Mouse (Mus musculus): Measurements from ENCODE around the gene Tanc2.
A peak's percentile ranks its signal among the peaks of the same experiment; 100 is the strongest.

Gene Tanc2

DNA sequence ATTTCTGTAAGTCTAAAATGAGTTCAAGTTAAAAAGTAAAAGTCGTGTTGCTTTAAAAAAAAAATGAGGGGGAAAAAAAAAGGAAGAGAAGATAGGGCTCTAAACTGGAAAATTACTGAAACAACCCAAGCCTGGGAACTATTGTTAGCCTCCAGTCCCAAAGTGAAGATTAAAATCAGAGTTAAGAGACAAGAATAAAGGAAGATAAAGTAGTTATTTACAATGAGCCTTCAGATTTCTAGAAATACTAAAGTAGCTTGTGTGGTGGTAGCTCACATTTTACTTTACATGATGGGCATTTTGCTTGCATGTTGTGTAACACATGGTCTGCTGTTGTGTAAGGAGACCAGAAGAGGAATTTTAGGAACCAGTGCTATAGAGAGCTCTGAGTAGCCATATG, 256.1 kb downstream of the Tanc2 start:
- DNase-seq = no peak

DNA sequence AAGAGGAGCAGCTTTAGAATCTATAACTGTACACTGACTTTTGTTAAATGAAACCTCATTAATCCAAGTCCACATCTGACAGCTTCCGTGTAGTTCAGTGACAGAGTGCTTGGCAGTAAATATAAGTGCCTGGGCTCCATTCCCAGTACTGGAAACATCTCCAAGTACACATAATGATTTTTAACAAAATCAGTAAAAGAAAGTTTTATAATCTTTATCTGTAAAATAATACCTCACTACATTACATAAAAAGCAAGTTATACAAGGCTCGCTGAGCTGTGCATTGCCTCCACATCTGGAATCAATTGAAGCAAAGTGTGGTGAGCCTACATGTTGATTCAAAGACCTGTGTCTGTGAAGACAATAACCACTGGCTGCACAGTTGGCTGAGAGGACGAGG, 265.7 kb downstream of the Tanc2 start:
- DNase-seq = peak; percentile 41

DNA sequence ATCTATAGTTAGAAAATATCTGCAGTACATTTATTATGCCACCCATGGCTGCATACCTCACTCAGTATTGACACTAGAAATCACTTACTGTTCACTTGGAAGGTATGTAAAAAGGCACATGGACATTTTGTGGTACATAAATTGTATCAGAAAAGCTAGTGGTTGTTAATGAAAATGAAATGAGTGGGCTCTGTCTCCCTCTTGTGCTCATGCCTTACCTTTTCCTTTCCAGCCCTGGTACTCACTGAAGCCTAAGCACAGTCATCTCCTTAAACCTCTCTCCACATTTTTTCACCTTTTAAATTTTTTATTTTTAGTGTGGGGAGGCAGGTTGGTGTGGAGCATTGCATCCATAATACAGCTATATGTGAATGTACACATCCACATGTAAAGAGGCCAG, 268.3 kb downstream of the Tanc2 start:
- no peak for DNase-seq

DNA sequence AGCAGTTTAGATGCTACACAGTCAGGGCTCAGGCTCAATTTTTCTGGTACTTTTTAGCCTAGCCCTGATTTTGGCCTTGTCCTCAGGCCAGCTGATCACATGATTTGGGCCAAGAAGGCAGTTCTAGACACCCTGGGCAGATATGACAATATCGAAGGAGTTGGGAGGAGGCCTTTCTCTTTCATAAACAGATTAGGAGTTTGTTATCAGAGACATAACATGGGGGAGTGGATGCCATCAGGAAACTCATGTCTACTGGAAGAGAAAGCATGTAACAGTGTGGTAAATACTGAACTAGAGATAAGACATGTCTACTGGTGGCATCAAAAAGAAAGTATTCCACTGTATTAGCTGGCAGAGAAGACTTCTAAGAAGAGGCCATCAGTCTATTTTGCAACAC, 295.8 kb downstream of the Tanc2 start:
- DNase-seq = no peak

DNA sequence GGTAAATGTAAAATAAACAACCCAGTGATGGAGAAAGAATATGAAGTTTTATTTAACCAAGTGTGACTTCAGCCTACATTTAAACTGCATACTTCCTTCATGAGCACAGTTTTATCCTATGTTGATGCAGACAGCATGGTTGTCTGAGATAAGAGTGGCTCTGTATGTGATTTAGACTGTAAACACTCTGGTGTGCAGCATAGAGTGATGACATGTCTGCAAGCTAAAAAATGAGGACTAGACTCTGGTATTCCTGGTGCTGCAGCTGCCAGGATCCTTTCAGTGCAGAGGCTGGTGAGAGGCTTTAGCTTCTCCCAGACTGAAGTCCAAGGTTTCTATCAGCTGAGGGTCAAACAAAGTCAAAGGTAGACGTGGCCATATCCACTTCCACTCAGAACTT, 297.5 kb downstream of the Tanc2 start:
- no peak for DNase-seq

DNA sequence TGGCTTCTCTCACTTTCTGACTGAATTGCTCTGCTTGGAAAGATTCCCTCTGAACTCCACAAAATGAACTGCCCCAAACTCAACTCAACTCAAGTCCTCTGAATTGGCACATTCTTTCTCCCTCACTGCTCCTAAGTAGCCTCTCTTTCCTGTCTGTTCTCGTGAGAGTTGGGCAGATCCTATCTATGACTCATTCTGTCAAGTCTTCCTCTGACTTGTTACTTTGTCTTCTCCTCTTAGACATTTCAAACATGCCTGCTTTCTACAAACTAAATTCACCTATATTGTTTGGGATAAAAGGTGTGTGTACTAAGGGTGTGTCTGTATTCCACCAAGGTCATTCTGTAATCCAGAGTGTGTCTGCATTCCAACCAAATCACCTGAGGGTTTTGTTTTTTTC, 309.4 kb downstream of the Tanc2 start:
- no peak for DNase-seq

DNA sequence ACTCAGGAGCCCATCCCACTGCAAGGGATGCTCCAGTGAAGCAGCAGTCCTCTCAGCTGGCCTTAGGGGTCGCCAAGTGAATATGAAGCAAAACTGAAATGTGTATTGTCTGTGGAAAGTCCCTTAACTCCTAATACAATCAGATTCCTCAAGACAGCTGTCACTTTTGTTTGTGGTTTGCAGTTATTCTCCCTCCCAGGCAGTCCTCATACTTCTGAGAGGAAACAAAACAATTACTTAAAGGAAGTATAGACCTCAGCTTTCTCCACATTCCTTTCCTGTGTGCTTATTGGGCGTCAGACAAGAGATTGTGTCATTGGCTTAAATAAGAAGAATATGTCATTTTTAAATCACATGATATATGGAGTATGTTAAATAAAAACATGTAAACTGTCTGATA, 311.7 kb downstream of the Tanc2 start:
- no peak for DNase-seq

DNA sequence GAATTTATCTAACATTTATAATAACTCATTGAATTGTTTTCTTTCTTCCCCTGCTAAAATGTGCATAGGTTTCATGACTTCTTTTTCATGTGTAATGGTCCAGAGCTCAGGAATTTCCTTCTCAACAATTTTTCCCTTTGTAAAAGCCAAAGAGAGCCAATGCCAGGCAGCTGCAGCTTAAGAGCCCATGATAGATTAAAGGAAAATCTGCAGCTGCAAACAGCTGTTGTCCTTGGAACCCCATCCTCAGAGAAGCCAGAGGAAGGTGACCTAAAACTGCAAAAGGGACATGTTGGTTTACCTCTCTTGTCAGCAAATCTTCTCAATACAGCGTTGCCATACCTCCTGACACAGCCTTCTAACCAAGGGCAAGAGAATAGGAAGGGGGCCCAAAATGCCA, 313.2 kb downstream of the Tanc2 start:
- DNase-seq = no peak

DNA sequence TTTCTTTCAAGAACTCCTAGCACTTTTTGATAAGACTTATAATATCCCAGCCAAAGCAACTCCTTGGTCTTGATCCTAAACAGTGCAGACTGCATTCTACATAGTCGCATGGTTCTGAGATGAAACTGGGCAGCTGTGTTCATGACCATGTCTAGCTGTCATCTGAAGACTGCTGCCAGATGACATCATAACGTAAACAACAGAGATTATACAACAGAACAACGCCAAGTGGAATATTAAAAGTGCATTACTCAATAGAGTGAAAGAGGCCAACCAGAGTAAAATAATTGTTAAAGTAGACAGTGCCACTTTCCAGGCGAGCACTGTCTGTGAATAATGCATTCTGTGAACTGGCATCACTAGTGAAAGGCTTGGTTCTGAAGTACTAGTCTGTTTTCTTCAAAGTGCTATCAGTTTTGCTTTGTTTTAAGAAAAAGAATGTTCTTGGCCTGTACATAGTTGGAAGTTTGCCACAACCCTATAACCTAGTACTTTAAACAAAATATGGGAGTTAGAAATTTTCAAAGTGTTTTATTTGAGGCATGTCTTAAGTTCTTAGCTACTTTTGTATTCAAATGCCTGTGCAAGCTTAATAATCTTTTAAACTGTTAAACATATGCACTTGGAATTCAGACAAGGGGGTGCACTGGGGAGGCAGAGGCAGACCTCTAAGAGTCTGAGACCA, 315.9 kb downstream of the Tanc2 start:
- DNase-seq = no peak

DNA sequence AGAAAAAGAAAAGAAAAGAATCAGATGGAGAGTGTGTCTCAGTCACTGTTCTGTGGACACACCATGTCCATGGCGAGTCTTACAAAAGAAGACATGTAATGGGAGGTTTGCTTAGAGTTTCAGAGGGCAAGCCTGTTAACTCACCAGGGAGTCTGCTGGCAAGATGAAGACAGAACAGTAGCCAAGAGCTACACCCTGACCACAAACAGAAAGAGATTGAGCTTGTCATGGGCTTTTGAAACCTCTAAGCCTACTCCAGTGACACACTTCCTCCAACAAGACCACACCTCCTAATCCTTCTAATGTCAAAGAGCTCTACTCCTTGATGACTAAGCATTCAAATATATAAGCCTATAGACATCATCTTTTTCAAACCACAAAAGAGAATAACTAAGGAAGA, 317.6 kb downstream of the Tanc2 start:
- no peak for DNase-seq

DNA sequence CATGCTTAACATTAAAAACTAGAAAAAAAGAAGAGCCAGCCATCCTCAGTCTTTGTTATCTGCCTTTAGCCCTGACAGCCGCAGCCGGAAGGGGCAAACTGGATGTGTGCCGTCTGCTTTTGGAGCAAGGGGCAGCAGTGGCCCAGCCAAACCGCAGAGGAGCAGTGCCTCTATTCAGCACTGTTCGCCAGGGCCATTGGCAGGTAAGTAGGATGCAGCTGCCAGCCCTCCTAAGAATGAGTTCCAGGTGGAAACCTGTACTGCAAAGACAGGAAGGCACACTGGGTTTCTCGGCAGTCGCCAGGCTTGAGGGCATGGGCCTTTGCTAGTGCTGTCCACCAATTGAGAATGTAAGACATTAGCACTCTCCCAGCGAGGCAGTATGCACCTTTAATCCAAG, 319.1 kb downstream of the Tanc2 start:
- DNase-seq = no peak

DNA sequence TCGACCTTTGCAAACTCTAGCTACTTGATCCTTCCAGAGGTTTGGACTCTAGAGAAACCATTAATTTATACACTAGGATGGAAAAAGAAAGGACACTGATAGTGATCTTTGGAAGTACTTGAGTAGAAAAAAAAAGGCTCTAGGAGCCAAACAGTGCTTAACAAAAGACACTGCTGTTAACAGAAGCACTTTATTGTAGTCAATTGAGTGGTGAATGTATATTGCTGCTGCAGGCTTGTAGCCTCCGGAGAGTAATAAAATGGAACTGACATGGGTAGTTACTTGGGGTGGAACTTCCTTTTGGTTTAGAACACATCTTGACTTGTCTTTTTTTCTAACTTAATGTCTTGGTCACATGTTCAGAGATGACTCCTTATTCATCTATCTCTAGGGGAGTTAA, 319.8 kb downstream of the Tanc2 start:
- no peak for DNase-seq

DNA sequence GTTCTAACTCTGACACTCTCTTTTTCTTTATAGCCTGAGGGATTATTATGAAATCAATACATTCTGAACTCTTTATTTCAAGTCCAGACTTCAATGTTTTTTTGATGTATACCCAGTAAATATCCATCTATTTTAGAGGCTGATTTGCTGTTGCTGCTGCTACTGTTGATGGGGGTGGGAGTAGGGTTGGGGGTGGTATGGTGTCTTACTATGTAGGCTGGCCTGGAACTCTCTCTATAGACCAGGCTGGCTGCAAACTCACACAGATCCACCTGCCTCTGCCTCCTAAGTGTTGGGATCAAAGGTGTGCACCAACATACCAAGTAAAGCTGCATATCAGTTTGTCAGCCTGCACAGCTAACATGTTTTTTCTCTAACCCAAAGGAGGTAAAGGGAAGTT, 321.4 kb downstream of the Tanc2 start:
- DNase-seq = no peak

DNA sequence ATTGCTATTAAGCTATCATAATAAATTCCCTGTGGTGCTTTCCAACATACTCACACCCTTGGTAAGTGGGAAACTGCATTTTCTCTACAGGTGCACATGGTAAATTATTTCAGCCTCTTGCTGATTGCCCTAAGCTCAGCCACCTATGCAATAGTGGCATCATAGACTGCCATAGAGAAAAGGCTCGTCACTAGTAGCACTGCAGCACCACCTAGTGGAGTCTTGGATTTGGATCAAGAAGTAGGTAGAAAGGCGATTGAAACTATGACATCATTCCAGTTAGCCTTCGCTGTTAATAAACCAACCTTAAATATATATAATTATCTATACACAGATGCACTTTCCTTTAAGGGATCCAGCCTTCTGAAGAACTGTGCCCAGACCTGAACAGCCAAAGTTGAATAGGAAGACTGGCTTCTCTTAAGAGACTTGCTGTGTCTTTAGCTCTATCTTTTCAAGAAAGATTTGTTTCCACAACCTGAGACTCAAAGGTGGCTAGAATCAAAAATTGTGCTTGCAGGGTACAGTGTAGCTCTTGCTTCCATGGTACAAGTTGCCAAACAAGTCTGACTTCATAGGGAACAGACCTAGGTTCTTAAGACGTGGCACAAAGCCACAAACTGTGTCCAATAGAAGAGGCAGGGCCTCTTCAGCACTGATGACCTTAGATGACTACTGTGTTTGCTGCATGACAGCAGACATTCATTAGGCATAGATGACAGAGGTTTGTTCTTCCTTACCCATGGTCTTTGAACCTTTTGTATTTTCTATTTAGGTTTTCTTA, 322.0 kb downstream of the Tanc2 start:
- DNase-seq = peak; percentile 78

DNA sequence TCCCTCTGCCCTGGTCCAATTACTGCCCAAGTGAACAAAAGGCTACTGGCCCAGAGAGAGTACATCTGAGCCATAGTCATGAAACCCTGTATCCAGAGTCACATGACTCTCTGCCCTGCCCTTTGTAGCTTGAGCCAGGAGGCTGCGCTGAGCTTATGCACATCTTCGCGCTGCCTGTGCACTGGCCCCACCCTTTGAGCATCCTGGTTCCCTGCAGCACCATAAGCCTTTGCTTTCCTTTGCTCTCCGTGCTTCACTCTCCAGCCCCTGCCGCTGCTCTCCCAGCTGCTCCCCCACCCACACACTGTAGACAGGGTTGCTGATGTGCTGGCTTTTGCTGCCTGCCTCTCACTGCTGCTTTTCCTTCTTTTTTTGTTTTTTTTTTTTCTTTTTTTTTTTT, 323.8 kb downstream of the Tanc2 start:
- peak; percentile 56 for DNase-seq

DNA sequence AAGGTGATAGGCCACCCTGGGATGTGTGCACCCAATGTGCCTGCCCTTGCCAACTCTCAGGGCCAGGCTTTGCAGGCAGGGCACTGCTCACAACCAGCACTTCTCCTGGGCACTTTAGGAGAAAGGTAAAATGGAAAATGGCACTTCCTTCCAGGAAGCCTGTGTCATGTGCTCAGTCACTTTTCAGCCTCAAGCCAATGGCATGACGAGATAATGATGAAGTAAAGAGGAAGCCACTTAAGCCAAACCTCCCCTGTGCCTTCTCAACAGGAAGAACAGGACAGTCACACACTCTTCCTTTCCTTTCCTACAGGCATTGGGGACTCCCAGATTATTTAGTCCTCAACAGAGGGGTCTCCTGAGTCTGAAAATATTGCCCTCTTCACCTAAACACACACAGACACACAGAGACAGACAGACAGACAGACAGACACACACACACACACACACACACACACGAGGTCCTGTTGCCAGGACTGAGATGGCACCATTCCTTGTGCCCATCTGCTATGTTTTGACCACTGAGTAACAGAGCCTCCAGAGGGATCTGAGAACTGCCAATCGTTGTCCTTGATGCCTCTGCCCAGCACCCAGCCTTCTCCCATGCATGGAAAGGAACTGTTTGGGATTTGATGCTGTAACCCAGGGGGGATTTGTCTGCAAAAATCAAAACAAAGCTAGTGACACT, 330.5 kb downstream of the Tanc2 start:
- no peak for DNase-seq

DNA sequence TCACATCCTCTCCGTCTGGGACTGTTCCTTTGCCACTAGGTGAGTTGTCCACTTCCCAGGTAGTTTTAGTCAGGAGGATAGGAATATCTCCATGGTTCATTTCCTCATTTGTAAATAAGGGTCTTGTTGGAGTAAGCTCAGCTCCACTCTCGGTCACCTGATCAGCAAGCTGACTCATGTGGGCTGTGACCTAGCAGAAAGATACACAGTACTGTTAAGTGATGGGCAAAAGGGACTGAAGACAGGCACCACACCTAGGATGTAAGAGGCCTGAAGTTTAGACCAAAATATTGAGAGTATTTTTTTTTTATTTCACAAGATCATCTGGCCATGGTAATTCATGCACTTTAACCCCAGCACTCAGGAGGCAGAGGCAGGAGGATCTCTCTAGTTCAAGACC, 331.1 kb downstream of the Tanc2 start:
- no peak for DNase-seq

DNA sequence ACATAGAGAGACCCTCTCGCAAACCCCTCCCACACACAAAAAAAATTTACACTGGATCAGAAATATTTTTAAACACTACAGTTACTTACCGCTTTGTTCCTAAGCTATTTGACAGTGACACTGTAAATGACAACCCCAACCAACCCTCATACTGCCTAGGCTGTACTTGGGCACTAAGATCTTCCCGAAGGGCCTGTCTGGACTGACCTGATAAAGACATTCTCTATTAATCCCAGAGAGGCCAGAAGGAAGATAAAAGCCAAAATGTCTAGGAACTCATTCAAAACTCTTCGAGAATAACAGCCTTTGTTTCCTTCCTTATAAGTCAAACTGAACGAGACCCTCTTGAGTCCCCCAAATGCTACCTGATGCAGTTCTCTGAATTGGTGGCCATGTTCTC, 331.5 kb downstream of the Tanc2 start:
- DNase-seq = no peak

DNA sequence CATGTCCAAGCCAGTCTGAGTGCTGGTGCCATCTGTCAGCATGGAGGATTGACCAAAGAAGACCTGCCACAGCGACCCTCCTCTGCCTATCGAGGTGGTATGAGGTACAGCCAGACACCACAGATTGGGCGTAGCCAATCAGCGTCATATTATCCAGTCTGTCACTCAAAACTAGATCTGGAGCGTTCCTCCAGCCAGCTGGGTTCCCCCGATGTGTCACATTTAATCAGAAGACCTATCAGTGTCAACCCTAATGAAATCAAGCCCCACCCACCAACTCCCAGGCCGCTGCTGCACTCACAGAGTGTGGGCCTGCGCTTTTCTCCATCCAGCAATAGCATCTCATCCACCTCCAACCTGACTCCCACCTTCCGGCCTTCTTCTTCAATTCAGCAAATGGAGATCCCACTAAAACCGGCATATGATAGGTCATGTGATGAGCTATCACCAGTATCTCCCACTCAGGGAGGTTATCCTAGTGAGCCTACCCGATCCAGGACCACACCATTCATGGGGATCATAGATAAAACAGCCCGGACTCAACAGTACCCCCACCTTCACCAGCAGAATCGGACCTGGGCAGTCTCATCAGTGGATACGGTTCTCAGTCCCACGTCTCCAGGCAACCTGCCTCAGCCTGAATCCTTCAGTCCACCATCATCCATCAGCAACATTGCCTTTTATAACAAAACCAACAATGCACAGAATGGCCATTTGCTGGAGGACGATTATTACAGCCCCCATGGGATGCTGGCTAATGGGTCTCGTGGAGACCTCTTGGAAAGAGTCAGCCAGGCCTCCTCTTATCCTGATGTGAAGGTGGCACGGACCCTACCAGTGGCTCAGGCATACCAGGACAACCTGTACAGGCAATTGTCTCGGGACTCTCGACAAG, 333.2 kb downstream of the Tanc2 start:
- peak; percentile 46 for DNase-seq

DNA sequence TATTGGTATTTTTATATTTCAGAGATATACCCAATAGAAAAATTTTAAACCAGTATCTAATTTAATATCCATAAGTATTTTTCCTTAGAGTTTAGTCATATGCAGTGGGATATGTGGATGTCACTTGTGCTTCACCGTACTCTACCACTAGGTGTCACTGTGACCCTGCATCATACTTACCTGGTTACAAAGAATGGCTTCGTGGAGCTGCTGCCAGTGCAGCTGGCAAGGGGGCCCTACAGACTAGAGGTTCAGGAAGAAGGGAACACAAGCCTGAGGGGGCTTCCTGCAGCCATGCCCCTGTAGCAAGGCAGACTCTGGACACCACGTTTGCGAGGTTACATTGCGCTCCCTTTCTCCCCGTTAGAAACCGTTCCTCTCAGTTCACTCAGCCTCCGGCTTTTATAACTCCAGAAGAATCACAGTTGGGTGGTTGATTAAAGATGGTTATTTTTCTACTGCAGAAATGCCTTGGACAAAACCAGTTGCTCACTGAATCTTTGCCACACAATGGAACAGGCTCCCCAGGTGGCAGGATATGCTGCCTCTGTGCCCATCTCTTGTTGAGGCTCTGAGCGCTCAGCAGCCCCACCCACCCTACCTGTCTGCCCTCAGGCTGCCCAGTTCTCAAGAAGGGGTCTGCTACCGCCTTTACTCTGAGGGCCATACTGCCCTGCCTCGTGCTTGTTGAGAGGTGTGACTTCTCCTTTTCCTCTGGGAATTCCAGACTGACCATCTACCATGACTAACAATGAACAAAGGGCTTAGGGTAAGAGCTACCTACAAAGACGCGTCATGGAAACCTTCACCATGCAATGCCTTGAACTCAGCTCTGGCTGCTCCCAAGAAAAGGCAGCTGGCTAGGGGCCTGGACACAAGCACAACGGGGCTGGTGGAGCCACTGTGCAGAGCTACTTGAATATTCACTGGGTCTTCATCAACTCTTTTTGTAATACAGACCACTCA, 337.6 kb downstream of the Tanc2 start:
- DNase-seq = peak; percentile 70

DNA sequence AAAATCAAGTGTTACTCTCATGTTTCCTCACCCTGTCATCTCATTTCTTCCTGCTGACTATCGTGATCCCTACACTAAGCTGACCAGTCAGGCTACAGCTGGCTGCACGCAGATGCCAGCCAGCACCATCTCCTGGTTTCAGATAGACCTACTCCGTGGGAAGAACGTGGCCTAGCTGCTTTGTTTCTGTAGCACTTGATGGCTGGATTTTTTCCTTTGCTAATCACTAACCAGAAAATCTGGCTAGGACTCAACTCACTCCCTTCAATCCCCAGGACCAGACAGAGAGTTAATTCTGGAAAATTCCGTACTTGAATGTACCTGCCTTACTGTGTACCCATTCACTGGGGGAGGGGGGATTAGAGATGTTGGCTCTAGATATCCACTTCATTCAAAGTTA, 338.4 kb downstream of the Tanc2 start:
- no peak for DNase-seq

DNA sequence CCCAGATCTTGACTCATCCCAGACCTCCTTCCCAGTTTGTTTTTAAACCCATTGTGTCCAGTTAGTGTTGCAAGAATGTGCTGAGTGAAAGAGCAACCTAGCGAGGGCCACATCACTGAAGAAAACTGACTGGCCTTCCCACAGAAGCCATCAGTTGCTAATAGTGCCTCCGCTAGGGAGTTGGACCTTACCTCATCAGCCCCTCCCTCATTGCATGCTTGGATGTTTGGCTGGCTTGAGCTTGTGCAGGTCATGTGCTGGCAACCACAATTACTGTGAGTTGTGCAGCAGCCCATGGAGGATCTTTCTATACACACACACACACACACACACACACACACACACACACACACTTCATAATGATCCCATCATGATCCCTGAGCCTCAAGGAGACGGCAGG, 341.6 kb downstream of the Tanc2 start:
- no peak for DNase-seq

Measured in layer of hippocampus, adult 9-11 months (tissue).